Mouse (Mus musculus): ENCODE results near the gene Ptx3. TPM values are rescaled to one million over a fixed set of nuclear protein-coding genes. Genes with fewer than 3 reads are reported as not detected.

The Ptx3 gene
- total RNA-seq, 2 experiments from 2014 or later = 0.23 to 0.26 TPM

Other genes starting within 250 kb of the Ptx3 start
- gene Veph1, start 76.9 kb downstream of the Ptx3 start, total RNA-seq (2021) = under 1 TPM in 1 of 2 experiments, not detected in 1; 0.19 TPM

Data from left cerebral cortex, adult 18-20 months (tissue).